Mouse (Mus musculus) C2C12 (cell line): ENCODE data around the gene Mn1.

Source experiments
- CEBPB ChIP-seq: IDR thresholded peaks from one replicate; pipeline ENCODE4 v1.6.1; 2011; ENCODE audit warnings: low read depth, mild to moderate bottlenecking, control low read depth, moderate library complexity
- CTCF ChIP-seq: IDR thresholded peaks from one replicate; pipeline ENCODE4 v1.5.1; 2011; ENCODE audit not compliant: control insufficient read depth, insufficient read depth, insufficient read length
- FOSL1 ChIP-seq: IDR thresholded peaks from one replicate; pipeline ENCODE4 v1.8.0; 2011; ENCODE audit warnings: mild to moderate bottlenecking, low read length; ENCODE audit not compliant: poor library complexity, insufficient read depth, severe bottlenecking
- MAX ChIP-seq: IDR thresholded peaks from one replicate; pipeline ENCODE4 v1.6.1; 2011; ENCODE audit warnings: mild to moderate bottlenecking, control low read depth
- MYOD1 ChIP-seq: IDR thresholded peaks from one replicate; pipeline ENCODE4 v1.6.1; 2011; ENCODE audit warnings: low read depth; ENCODE audit not compliant: control insufficient read depth, insufficient read length
- MYOG ChIP-seq: IDR thresholded peaks from one replicate; pipeline ENCODE4 v1.6.1; 2011; ENCODE audit not compliant: control insufficient read depth, insufficient read length; ENCODE audit errors: extremely low read depth
- USF1 ChIP-seq: IDR thresholded peaks from one replicate; pipeline ENCODE4 v1.6.1; 2011; ENCODE audit warnings: low read depth, mild to moderate bottlenecking, control low read depth, moderate library complexity

DNA sequence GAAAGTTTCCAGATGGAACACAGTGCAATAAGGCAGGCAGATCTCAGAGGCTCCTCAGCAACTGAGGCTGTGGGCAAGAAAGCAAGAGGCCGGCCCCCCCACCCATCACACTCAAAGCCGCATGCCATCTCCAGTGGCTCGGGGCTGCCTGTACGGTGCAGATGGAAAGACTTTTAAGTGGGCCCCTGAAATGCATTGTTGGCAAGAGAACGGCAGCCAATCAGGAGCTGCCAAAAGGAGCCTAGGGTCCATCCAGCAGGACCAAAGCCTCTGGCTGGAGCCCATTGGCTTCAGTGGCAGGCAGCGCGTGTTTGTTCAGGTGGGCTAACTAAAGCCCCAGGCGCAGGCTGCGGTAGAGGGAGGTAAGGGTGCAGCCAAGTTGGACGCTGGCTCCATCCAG is 21.4 kb upstream of the Mn1 start:
- TF ChIP-seq CTCF (no peak), MAX (no peak), MYOD1 (no peak), USF1 (no peak), CEBPB (no peak), MYOG (no peak), FOSL1 (no peak)
